Mouse (Mus musculus) layer of hippocampus, postnatal 14 days (tissue): ENCODE measurements around the gene Rad51ap1. TPM values are rescaled to one million over a fixed set of nuclear protein-coding genes. Genes with fewer than 3 reads are reported as not detected.

Source experiments
- total RNA-seq, 2 experiments: library from RNA; stranded (reverse); gene quantifications; 2 replicates each; pipeline ENCODE4 v1.2.3; 2021

Rad51ap1 gene
- total RNA-seq, 2 experiments from 2014 or later, result 3.0 to 3.5 TPM

Other genes starting within 250 kb of the Rad51ap1 start
- gene Kcna6, start 198.9 kb downstream of the Rad51ap1 start, total RNA-seq, result 10 to 100 TPM; 47.9 to 48.4 TPM
- gene Ndufa9, start 90.5 kb downstream of the Rad51ap1 start, total RNA-seq, result 100 to 1,000 TPM; 162 to 163 TPM
- under 1 TPM; 0.12 to 0.21 TPM for gene Akap3, start 86.5 kb downstream of the Rad51ap1 start, total RNA-seq
- under 1 TPM; 0.30 to 0.50 TPM for gene Dyrk4, start 17.7 kb downstream of the Rad51ap1 start, total RNA-seq
- gene D6Wsu163e, start 375 bp upstream of the Rad51ap1 start, total RNA-seq, result 10 to 100 TPM; 38.3 to 42.9 TPM
- not detected for gene Fgf6, start 76.0 kb upstream of the Rad51ap1 start, total RNA-seq
- under 1 TPM in 1 of 2 experiments, not detected in 1; 0.69 TPM for gene Fgf23, start 133.3 kb upstream of the Rad51ap1 start, total RNA-seq
- 10 to 100 TPM; 30.6 to 36.6 TPM for gene Tigar, start 170.0 kb upstream of the Rad51ap1 start, total RNA-seq
- gene Ccnd2, start 212.6 kb upstream of the Rad51ap1 start, total RNA-seq, result 100 to 1,000 TPM; 174 to 210 TPM